Mouse (Mus musculus): Measurements from ENCODE around the gene Kif21b.

Kif21b gene

DNA sequence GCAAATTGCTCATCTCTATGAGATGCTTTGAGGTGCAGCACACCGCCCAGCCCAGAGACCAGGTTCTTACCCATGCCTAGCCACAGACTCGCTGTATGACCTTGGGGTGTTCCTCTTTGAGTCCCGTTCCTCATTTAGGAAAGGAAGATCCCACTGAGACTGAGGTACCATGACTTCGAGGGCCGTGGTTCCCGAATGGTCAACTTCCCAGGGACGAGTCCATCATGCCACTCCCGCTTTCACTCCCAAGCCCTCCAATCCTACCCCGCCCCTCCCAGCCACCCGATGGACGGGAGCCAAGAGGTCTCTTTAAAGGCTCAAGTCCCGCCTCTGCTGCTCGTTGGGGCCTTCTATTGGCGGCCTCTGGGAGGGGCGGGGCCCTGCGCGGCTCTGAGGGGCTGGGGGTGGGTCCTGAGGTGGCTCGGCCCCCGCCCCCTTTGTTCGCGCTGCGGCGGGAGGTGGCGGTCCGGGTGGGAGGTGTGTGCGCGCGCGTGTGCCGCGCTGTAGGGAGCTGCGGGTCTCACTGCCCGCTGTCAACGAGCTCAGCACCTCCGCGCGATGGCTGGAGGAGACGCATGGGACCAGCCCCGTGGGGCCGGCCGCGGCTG, at the start of gene Kif21b:
TSS of gene Kif21b (plus strand) at position 439 of the 608 bp plus-strand sequence.
- DNase-seq (ENCODE audit: low spot score in 2 of 2), result peak; percentile 93 to 94

- DNase-seq (ENCODE audit: low spot score in 2 of 2), result no peak
Observed at GRCm38 (mm10) chr1:136085988-136086685, 45.1 kb upstream of the Kif21b start.

- no peak for DNase-seq (ENCODE audit: low spot score in 2 of 2)
Observed at GRCm38 (mm10) chr1:136089368-136090165, 41.6 kb upstream of the Kif21b start.

DNA sequence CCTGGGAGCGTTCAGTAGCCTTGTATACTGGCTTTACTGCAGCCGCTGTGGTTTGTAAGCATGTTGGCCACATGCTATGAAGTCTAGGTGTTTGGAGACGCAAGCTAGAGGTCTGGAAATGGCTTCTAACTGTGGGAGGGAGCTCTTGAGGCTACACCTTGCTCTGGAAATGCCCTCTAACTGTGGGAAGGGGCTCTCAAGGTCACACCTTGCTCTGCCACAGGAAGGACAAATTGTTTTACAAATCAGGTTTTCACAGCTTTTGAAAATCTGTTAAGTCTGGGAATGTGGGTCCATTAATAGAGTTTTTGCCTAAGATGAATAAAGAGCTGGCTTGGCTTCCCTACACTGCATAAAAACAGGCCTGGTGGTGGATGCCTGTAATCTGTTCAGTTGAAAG, 37.5 kb upstream of the Kif21b start:
- DNase-seq (ENCODE audit: low spot score in 2 of 2), result no peak

DNA sequence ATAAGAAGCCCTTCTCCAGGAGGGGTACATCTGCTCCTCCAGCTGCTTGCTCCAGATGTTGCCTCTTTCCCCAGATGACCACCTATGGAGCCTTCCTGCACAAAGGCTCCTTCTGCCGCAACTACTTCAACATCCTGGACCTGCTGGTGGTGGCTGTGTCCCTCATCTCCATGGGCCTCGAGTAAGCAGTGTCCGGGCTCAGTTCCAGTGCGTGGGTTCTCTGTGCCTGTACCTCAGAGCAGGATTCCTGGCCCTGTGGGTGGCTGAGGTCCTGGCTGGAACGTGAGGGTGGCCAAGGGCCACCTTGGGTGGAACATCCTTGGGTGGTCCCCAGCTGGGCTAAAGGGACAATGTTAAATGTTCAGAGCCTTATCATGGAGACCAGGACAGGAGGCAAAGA, 36.4 kb upstream of the Kif21b start:
- no peak for DNase-seq (ENCODE audit: low spot score in 2 of 2)

- DNase-seq (ENCODE audit: low spot score in 2 of 2), result no peak
Observed at GRCm38 (mm10) chr1:136102094-136102493, 29.1 kb upstream of the Kif21b start.

DNA sequence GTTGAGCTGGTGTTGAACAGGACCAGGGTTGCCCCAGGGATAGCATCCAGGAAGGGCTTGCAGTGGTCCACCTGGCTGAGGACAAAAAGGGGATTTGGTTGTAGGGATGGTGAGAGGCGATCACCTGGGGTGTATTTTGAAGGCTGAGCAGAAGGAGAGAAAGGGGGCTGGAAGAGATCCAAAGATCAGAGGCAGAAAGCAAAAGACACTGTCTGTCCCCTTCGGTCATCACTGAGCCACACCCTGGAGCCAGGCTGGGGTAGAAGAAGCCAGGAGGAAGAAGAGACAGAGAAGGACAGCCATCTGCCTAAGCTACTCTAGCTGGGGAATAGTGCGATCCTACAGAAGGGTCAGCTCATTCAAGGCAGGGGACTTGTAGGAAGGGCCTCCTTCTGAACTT, 28.6 kb upstream of the Kif21b start:
- no peak for DNase-seq (ENCODE audit: low spot score in 2 of 2)

- DNase-seq (ENCODE audit: low spot score in 2 of 2), result no peak
Observed at GRCm38 (mm10) chr1:136102981-136103380, 28.2 kb upstream of the Kif21b start.

- no peak for DNase-seq (ENCODE audit: low spot score in 2 of 2)
Observed at GRCm38 (mm10) chr1:136103696-136104095, 27.5 kb upstream of the Kif21b start.

DNA sequence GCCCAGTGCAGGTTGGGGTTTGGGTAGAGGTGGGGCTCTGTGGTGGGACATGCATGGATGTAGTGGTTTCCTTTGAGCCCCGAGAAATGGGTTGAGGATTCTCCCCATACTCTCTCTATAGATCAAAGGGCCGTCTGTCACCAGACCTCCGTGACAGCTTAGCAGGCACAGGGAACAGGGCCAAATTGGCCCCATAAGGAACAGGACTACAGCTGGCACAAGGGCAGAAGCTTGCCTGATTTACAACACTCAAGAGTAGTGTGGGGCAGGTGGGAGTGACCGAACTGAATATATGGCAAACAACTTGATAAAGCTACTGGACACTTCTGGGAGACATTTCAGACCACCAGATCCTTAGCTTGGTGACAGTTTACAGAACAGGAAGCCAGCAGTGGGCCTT, 26.4 kb upstream of the Kif21b start:
- DNase-seq (ENCODE audit: low spot score in 2 of 2), result no peak

GRCm38 (mm10) chr1:136109464-136109863, 21.7 kb upstream of the Kif21b start:
- DNase-seq (ENCODE audit: low spot score in 2 of 2), result no peak

- peak; percentile 70 to 74 for DNase-seq (ENCODE audit: low spot score in 2 of 2)
Observed at GRCm38 (mm10) chr1:136116183-136116582, 15.0 kb upstream of the Kif21b start.

- DNase-seq (ENCODE audit: low spot score in 2 of 2), result peak; percentile 38 to 45
Observed at GRCm38 (mm10) chr1:136117069-136117468, 14.1 kb upstream of the Kif21b start.

DNA sequence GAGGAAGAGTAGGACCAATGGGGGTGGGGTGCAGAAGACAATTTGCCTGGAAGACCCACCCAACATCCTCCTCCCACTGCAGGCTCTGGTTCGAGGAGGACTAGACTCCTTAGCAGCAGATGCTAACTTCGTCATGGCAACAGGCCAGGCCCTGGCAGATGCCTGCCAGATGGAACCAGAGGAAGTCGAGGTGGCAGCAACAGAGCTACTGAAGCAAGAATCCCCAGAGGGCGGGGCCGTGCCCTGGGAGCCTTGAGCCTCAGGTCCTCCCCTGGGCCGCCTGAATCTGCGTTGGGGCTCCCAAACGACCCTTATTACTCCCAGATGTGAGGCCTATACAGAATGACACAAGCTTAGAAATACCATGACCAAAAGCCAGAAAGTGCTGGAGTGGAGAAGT, 12.3 kb upstream of the Kif21b start:
- DNase-seq (ENCODE audit: low spot score in 2 of 2), result peak; percentile 89 to 90

- no peak for DNase-seq (ENCODE audit: low spot score in 2 of 2)
Observed at GRCm38 (mm10) chr1:136119571-136120262, 11.5 kb upstream of the Kif21b start.

- DNase-seq (ENCODE audit: low spot score in 2 of 2), result no peak
Observed at GRCm38 (mm10) chr1:136120263-136120603, 11.0 kb upstream of the Kif21b start.

DNA sequence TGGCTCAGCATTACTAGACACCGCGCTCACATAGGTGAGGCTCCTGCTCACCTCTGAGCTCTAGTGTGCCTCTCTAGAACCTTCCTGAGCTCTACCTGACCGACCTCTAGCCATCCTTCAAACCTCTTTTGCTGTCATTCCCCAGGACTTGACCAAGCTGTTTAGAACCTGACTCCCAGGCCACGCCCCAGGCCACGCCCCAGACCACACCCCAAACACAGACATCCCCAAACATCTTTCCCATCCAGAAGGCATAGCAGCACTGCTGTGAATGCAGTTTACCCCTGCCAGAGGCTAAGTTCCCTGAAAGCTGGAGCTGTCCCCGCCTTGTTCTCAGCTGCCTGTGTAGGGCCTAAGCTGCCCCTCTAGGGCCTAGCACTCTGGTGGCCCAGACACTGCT, 10.4 kb upstream of the Kif21b start:
- DNase-seq (ENCODE audit: low spot score in 2 of 2), result no peak

DNA sequence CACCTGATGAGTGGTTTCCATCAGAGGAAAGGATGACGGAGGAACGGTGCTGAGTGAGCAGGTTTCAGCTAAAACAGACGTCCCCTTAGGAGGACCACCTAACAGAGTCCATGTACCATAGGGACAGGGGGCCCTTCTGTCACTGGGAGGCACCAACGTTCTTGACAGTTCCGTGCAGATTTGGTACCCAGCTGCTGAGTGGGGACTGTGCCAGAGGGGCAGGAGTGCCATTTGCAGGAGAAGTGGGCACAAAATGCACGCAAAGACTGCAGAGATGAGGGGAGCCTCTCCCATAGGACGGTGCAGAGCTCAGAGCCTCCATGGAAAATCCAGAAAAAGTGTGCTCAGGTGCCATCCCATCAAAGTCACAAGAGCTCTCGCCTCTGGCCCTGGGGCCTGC, 9.2 kb upstream of the Kif21b start:
- no peak for DNase-seq (ENCODE audit: low spot score in 2 of 2)

GRCm38 (mm10) chr1:136126159-136126765, 4.9 kb upstream of the Kif21b start:
- DNase-seq (ENCODE audit: low spot score in 2 of 2), result no peak

- no peak for DNase-seq (ENCODE audit: low spot score in 2 of 2)
Observed at GRCm38 (mm10) chr1:136126895-136127294, 4.3 kb upstream of the Kif21b start.

- peak; percentile 29 for DNase-seq (ENCODE audit: low spot score in 2 of 2)
Observed at GRCm38 (mm10) chr1:136127856-136128255, 3.3 kb upstream of the Kif21b start.

DNA sequence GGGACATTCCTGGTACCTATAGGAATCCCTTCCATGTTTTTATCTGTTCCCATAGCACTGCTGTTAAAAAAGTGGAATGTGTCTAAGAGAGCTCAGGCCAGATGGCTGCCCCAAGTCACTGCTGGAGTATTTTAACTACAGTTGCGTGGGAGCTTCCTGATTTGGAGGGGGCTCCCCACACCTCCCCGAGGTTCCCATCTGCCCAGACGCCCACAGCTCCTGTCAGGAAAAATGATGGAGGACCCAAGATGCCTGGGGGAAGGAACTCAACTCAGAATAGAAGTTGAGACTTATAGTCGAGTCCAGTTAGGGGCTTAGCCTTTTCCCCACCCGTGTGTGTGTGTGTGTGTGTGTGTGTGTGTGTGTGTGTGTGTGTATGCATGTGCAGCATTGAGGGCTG, 2.8 kb upstream of the Kif21b start:
- no peak for DNase-seq (ENCODE audit: low spot score in 2 of 2)
